Mouse (Mus musculus): ENCODE measurements around the gene Lcn11. TPM values are rescaled to one million over a fixed set of nuclear protein-coding genes. Genes with fewer than 3 reads are reported as not detected.
"Not testable (repeated sequence)": the region's sequence is repeated elsewhere in the genome, so short reads cannot be mapped to it uniquely, and the experiment has no call there.

Gene Lcn11
- polyA plus RNA-seq (2014; fragmentation: Nextera tagmentation; extraction: Ambion mirVana) = not detected in 2 replicates

DNA sequence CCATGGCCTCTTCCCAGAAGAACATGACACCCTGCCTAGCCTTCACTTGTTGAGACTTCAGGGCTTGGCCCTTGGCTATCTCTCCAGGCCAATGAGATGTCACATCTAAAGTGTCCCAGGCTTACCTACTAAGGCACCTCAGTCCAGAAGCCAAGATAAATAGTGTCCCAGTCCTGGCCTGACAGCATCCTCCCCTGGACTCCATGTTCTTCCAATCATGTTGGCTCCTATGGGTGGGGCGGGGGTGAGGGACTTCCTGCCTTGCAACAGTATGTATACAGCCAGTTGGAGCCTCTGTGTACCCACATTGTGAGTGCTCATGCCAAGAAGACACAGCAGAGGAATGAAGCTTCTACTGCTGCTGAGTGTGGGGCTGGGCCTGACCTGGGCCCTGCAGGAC is at the start of gene Lcn11:
Gene Lcn11, plus strand, starts transcription at position 301 of the 400 bp plus-strand sequence.
- 75% methylated on average over 1 of the region's 1 CpGs for WGBS
- no peak for ATAC-seq (replicated peaks; ENCODE audit: insufficient number of reproducible peaks, low FRiP score, low TSS enrichment, low read depth)

GRCm38 (mm10) chr2:25733199-25733930 is 43.5 kb upstream of the Lcn11 start:
- no peaks in the 10 kb centered on the region for H3K4me1 ChIP-seq (ENCODE audit: control insufficient read depth, insufficient read depth, low read length)
- no peak overlapping the region for H3K4me2 ChIP-seq (ENCODE audit: low read depth, low read length)
- H3K27me3 ChIP-seq (ENCODE audit: control insufficient read depth, insufficient read depth, low read length) = no peaks in the 10 kb centered on the region
- 46% methylated on average over 2 of the region's 2 CpGs for WGBS
- ATAC-seq (replicated peaks; ENCODE audit: insufficient number of reproducible peaks, low FRiP score, low TSS enrichment, low read depth) (no peak), DNase-seq (ENCODE audit: low spot score) (no peak)
- H3K9me3 ChIP-seq (replicated peaks; ENCODE audit: control insufficient read depth, low read length) = no peaks in the 10 kb centered on the region
- no peak overlapping the region for H3K9ac ChIP-seq (replicated peaks; ENCODE audit: low read length)
- no peak overlapping the region for H3K27ac ChIP-seq (replicated peaks; ENCODE audit: low read depth, low read length)
- no peaks in the 10 kb centered on the region for H3K36me3 ChIP-seq (replicated peaks; ENCODE audit: control insufficient read depth, insufficient read depth, low read depth, low read length)
- no peak overlapping the region for H3K4me3 ChIP-seq (ENCODE audit: low read depth, low read length)

More for the DNA sequence above, at the start of gene Lcn11:
- Histone ChIP-seq H3K27ac (replicated peaks; ENCODE audit: low read depth, low read length) (no peak within 1 kb of the TSS), H3K4me3 (ENCODE audit: low read depth, low read length) (no peak within 1 kb of the TSS), H3K9me3 (replicated peaks; ENCODE audit: control insufficient read depth, low read length) (no peaks in the 10 kb centered on the region), H3K4me2 (ENCODE audit: low read depth, low read length) (no peak within 1 kb of the TSS), H3K27me3 (ENCODE audit: control insufficient read depth, insufficient read depth, low read length) (no peaks in the 10 kb centered on the region), H3K4me1 (ENCODE audit: control insufficient read depth, insufficient read depth, low read length) (no peaks in the 10 kb centered on the region), H3K36me3 (replicated peaks; ENCODE audit: control insufficient read depth, insufficient read depth, low read depth, low read length) (no peaks in the 10 kb centered on the region), H3K9ac (replicated peaks; ENCODE audit: low read length) (no peak within 1 kb of the TSS)
- DNase-seq (ENCODE audit: low spot score) = no peak

DNA sequence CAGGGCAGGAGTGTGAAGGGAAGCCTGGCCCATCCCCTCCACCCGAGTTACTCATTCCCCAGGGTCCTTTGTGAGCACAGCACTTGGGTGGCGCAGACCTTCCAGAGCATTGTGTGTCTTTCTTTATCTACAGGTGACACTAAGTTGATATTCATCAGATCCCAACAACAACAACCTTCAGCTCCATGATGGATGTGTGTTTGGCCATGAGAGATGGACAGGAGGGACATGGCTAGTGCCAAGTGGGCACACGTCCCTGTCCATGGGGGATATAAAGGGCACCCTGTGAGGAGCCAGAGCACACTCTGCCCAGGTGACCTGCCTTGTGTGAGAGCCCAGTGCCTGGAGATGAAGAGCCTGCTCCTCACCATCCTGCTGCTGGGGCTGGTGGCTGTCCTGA is 40.1 kb upstream of the Lcn11 start, which contains the start of gene Obp2b:
Gene Obp2b, plus strand, starts transcription at position 301 of the 400 bp plus-strand sequence.
- not testable (repeated sequence) for H3K9ac ChIP-seq (replicated peaks; ENCODE audit: low read length); H3K4me1 ChIP-seq (ENCODE audit: control insufficient read depth, insufficient read depth, low read length); DNase-seq (ENCODE audit: low spot score); H3K27ac ChIP-seq (replicated peaks; ENCODE audit: low read depth, low read length); H3K27me3 ChIP-seq (ENCODE audit: control insufficient read depth, insufficient read depth, low read length); H3K36me3 ChIP-seq (replicated peaks; ENCODE audit: control insufficient read depth, insufficient read depth, low read depth, low read length); H3K4me2 ChIP-seq (ENCODE audit: low read depth, low read length); ATAC-seq (replicated peaks; ENCODE audit: insufficient number of reproducible peaks, low FRiP score, low TSS enrichment, low read depth); H3K9me3 ChIP-seq (replicated peaks; ENCODE audit: control insufficient read depth, low read length); H3K4me3 ChIP-seq (ENCODE audit: low read depth, low read length)
- 84% methylated on average over 3 of the region's 3 CpGs for WGBS

- Histone ChIP-seq H3K4me2 (ENCODE audit: low read depth, low read length) (no peak overlapping the region), H3K4me1 (ENCODE audit: control insufficient read depth, insufficient read depth, low read length) (no peaks in the 10 kb centered on the region), H3K27me3 (ENCODE audit: control insufficient read depth, insufficient read depth, low read length) (no peaks in the 10 kb centered on the region), H3K27ac (replicated peaks; ENCODE audit: low read depth, low read length) (no peak overlapping the region), H3K36me3 (replicated peaks; ENCODE audit: control insufficient read depth, insufficient read depth, low read depth, low read length) (no peaks in the 10 kb centered on the region), H3K9me3 (replicated peaks; ENCODE audit: control insufficient read depth, low read length) (no peaks in the 10 kb centered on the region), H3K4me3 (ENCODE audit: low read depth, low read length) (no peak overlapping the region), H3K9ac (replicated peaks; ENCODE audit: low read length) (no peak overlapping the region)
- DNase-seq (ENCODE audit: low spot score) (no peak), ATAC-seq (replicated peaks; ENCODE audit: insufficient number of reproducible peaks, low FRiP score, low TSS enrichment, low read depth) (no peak)
- WGBS = 56% methylated on average over 1 of the region's 1 CpGs
Observed at GRCm38 (mm10) chr2:25741671-25742070, 35.1 kb upstream of the Lcn11 start.

- Histone ChIP-seq H3K9me3 (replicated peaks; ENCODE audit: control insufficient read depth, low read length) (no peaks in the 10 kb centered on the region), H3K4me2 (ENCODE audit: low read depth, low read length) (no peak overlapping the region), H3K27me3 (ENCODE audit: control insufficient read depth, insufficient read depth, low read length) (no peaks in the 10 kb centered on the region), H3K4me3 (ENCODE audit: low read depth, low read length) (no peak overlapping the region), H3K27ac (replicated peaks; ENCODE audit: low read depth, low read length) (no peak overlapping the region), H3K9ac (replicated peaks; ENCODE audit: low read length) (no peak overlapping the region), H3K4me1 (ENCODE audit: control insufficient read depth, insufficient read depth, low read length) (no peaks in the 10 kb centered on the region), H3K36me3 (replicated peaks; ENCODE audit: control insufficient read depth, insufficient read depth, low read depth, low read length) (no peaks in the 10 kb centered on the region)
- WGBS = 80% methylated on average over 1 of the region's 1 CpGs
- no peak for DNase-seq (ENCODE audit: low spot score)
- no peak for ATAC-seq (replicated peaks; ENCODE audit: insufficient number of reproducible peaks, low FRiP score, low TSS enrichment, low read depth)
Observed at GRCm38 (mm10) chr2:25754201-25754600, 22.6 kb upstream of the Lcn11 start.

DNA sequence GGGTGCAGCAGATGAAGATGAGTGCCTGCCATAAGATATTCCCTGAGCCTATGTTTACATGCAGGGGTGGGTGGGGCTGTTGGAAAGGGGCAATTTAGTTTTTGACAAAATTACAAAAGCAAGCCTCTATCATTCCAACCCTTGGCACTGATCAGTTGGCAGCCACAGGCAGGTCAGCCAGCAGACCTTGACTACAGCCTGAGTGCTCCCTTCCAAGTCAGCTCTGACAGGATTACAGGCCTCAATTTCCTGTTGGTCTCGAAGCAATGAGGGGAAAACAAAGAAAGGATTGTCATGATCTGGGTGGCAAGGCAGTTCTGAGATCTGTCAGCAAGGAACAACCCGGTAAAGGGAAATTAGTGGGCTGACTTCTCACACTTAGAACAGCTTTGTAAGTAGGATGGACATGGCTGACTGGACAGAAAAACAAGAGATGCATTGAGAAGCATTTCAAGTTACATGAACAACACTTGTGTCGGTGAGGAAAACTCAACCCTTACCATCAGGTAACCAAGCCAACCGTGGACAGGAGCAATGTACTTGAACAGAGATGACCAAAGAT is 18.7 kb upstream of the Lcn11 start:
- H3K9ac ChIP-seq (replicated peaks; ENCODE audit: low read length) = no peak overlapping the region
- 26% methylated on average over 4 of the region's 4 CpGs for WGBS
- no peaks in the 10 kb centered on the region for H3K9me3 ChIP-seq (replicated peaks; ENCODE audit: control insufficient read depth, low read length)
- H3K27me3 ChIP-seq (ENCODE audit: control insufficient read depth, insufficient read depth, low read length) = no peaks in the 10 kb centered on the region
- H3K4me1 ChIP-seq (ENCODE audit: control insufficient read depth, insufficient read depth, low read length) = no peaks in the 10 kb centered on the region
- no peak overlapping the region for H3K27ac ChIP-seq (replicated peaks; ENCODE audit: low read depth, low read length)
- ATAC-seq (replicated peaks; ENCODE audit: insufficient number of reproducible peaks, low FRiP score, low TSS enrichment, low read depth) = no peak
- H3K4me2 ChIP-seq (ENCODE audit: low read depth, low read length) = no peak overlapping the region
- no peaks in the 10 kb centered on the region for H3K36me3 ChIP-seq (replicated peaks; ENCODE audit: control insufficient read depth, insufficient read depth, low read depth, low read length)
- H3K4me3 ChIP-seq (ENCODE audit: low read depth, low read length) = no peak overlapping the region
- no peak for DNase-seq (ENCODE audit: low spot score)

- Histone ChIP-seq H3K4me1 (ENCODE audit: control insufficient read depth, insufficient read depth, low read length) (no peaks in the 10 kb centered on the region), H3K4me3 (ENCODE audit: low read depth, low read length) (no peak within 1 kb of the TSS), H3K27me3 (ENCODE audit: control insufficient read depth, insufficient read depth, low read length) (no peaks in the 10 kb centered on the region), H3K4me2 (ENCODE audit: low read depth, low read length) (no peak within 1 kb of the TSS), H3K36me3 (replicated peaks; ENCODE audit: control insufficient read depth, insufficient read depth, low read depth, low read length) (no peaks in the 10 kb centered on the region), H3K9ac (replicated peaks; ENCODE audit: low read length) (no peak within 1 kb of the TSS), H3K9me3 (replicated peaks; ENCODE audit: control insufficient read depth, low read length) (no peaks in the 10 kb centered on the region), H3K27ac (replicated peaks; ENCODE audit: low read depth, low read length) (no peak within 1 kb of the TSS)
- DNase-seq (ENCODE audit: low spot score) (no peak), ATAC-seq (replicated peaks; ENCODE audit: insufficient number of reproducible peaks, low FRiP score, low TSS enrichment, low read depth) (no peak)
- 53% methylated on average over 2 of the region's 2 CpGs for WGBS
Observed at GRCm38 (mm10) chr2:25765269-25765668, 11.5 kb upstream of the Lcn11 start, which contains the start of gene Lcn3. TSS of gene Lcn3 (plus strand) at chr2:25765569.

GRCm38 (mm10) chr2:25767764-25768163 is 9.1 kb upstream of the Lcn11 start:
- Histone ChIP-seq H3K4me3 (ENCODE audit: low read depth, low read length) (no peak overlapping the region), H3K4me2 (ENCODE audit: low read depth, low read length) (no peak overlapping the region), H3K27ac (replicated peaks; ENCODE audit: low read depth, low read length) (no peak overlapping the region), H3K36me3 (replicated peaks; ENCODE audit: control insufficient read depth, insufficient read depth, low read depth, low read length) (no peaks in the 10 kb centered on the region), H3K27me3 (ENCODE audit: control insufficient read depth, insufficient read depth, low read length) (no peaks in the 10 kb centered on the region), H3K4me1 (ENCODE audit: control insufficient read depth, insufficient read depth, low read length) (no peaks in the 10 kb centered on the region), H3K9ac (replicated peaks; ENCODE audit: low read length) (no peak overlapping the region), H3K9me3 (replicated peaks; ENCODE audit: control insufficient read depth, low read length) (no peaks in the 10 kb centered on the region)
- DNase-seq (ENCODE audit: low spot score) (no peak), ATAC-seq (replicated peaks; ENCODE audit: insufficient number of reproducible peaks, low FRiP score, low TSS enrichment, low read depth) (no peak)
- WGBS = 75% methylated on average over 4 of the region's 4 CpGs

All from embryonic facial prominence, embryonic 11.5 days (tissue).